ENCODE assay signal across 18 mouse cellular contexts in the genomic region with DNA sequence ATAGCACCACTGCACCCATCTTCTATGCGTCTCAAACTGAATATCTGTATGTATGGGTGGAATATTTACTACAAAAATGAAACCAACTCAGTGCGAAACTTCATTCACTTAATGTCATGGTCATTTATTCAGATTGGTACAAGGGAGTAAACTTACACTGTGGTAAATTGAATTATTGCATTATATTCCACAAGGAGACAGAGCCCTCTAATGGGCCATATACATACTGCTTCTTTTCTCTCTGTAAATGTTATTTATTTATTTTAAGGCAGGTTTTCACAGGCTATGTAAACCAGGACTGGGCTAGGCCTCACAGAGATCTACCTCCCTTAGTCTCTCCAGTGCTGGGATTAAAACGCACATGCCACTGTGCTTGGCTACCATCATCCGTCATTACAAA.
"Had no signal": no experiment of that assay in that cellular context is flagged by ENCODE, and none has a peak within 500 bp of the region (broad histone marks: within the 10 kb centered on the region; RNA-seq: fewer than 3 reads in every experiment).

No protein-coding gene starts in this region.

- H3K4me2 ChIP-seq: limb, embryonic 13.5 days; liver, embryonic 13.5 days; lung, embryonic 14.5 days; midbrain, embryonic 13.5 days; neural tube, embryonic 12.5 days; neural tube, embryonic 15.5 days had no signal

- H3K27ac ChIP-seq: limb, embryonic 10.5 days; limb, embryonic 13.5 days; liver, embryonic 13.5 days; midbrain, embryonic 10.5 days; midbrain, embryonic 13.5 days; neural tube, embryonic 12.5 days; neural tube, embryonic 15.5 days had no signal

- H3K9me3 ChIP-seq: limb, embryonic 10.5 days; limb, embryonic 13.5 days; liver, embryonic 13.5 days; megakaryocyte, embryonic 14.5 days; midbrain, embryonic 10.5 days; midbrain, embryonic 13.5 days; neural tube, embryonic 12.5 days; neural tube, embryonic 15.5 days had no signal

- H3K9ac ChIP-seq: limb, embryonic 13.5 days; liver, embryonic 13.5 days; lung, embryonic 14.5 days; midbrain, embryonic 13.5 days; neural tube, embryonic 12.5 days; neural tube, embryonic 15.5 days had no signal

- H3K4me3 ChIP-seq: limb, embryonic 10.5 days; limb, embryonic 13.5 days; liver, embryonic 13.5 days; megakaryocyte, embryonic 14.5 days; midbrain, embryonic 10.5 days; midbrain, embryonic 13.5 days; neural tube, embryonic 12.5 days; neural tube, embryonic 15.5 days had no signal

- H3K27me3 ChIP-seq: limb, embryonic 13.5 days; liver, embryonic 13.5 days; midbrain, embryonic 13.5 days; neural tube, embryonic 12.5 days; neural tube, embryonic 15.5 days had no signal

- ATAC-seq: lung, postnatal 0 days; midbrain, embryonic 13.5 days had no signal

- DNase-seq: kidney, adult 18-20 months; kidney, adult 9 months; kidney, postnatal 36 days; liver; liver, embryonic 13.5 days; lung, embryonic 14.5 days; right cerebral cortex, adult 18-20 months; right cerebral cortex, postnatal 14 days; right cerebral cortex, postnatal 4 days; thymus, postnatal 36 days had no signal
